ENCODE assay signal across 11 mouse cellular contexts in the genomic region with DNA sequence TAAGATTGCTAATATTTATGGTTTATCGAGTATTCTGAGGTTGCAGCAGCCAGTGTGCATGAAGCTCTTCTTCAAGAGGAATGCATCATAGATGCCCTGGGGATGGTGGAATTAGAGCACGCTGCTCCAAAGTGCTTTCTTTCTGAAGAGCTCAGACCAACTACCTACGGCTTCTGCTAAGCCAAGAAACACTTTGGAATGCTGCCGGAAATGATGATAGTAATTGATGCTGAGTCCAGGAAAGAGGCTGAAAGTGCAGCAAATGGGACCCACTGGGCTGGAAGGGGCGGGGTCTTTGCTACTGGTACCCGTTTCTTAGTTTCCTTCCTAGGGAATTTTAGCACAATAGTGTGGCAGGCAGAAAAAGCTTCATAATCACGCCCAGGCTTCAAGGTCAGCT.
A peak's percentile ranks its signal among the peaks of the same experiment; 100 is the strongest.
DNase-seq lines count a peak whose midpoint lies in the region; ATAC-seq and TF ChIP-seq lines count a peak whose summit lies in the region.
"Had no signal": no experiment of that assay in that cellular context is flagged by ENCODE, and none has a peak within 500 bp of the region (broad histone marks: within the 10 kb centered on the region; RNA-seq: fewer than 3 reads in every experiment).

No protein-coding gene starts in this region.

- no peak overlapping the region for H3K9ac ChIP-seq in heart, adult 2 months (ENCODE audit: low read depth, low read length)
- no peak overlapping the region for H3K9ac ChIP-seq in embryonic facial prominence, embryonic 13.5 days
- H3K9ac ChIP-seq in hindbrain, embryonic 14.5 days, result 0 out of 2 replicates have a peak overlapping the region, but pooled peaks have one; percentile 32
- H3K9ac ChIP-seq in midbrain, embryonic 16.5 days (ENCODE audit: low read depth, low read length), result no peak overlapping the region
- no peak overlapping the region for H3K9ac ChIP-seq in liver, embryonic 12.5 days

- no peak for TF ChIP-seq POLR2A in heart, adult 2 months (IDR thresholded peaks at IDR 0.05; ENCODE audit: insufficient read depth, low read depth, low read length)

- peaks cover 6% of the 10 kb centered on the region for H3K79me2 ChIP-seq in heart, adult 2 months (replicated peaks; ENCODE audit: control insufficient read depth, insufficient read depth, low read length)

- TF ChIP-seq CTCF in heart, adult 2 months (IDR thresholded peaks at IDR 0.05), result no peak

- peak in 1 of 2 experiments; percentile 36 for DNase-seq in heart, adult 2 months
- DNase-seq in heart, embryonic 10.5 days (ENCODE audit: low spot score), result no peak
- no peak for DNase-seq in hindbrain, embryonic 14.5 days (ENCODE audit: low spot score)
- DNase-seq in lung, postnatal 25 days (ENCODE audit: low spot score), result no peak

- H3K4me2 ChIP-seq in embryonic facial prominence, embryonic 13.5 days, result 0 out of 2 replicates have a peak overlapping the region, but pooled peaks have one; percentile 3
- H3K4me2 ChIP-seq in hindbrain, embryonic 14.5 days (replicated peaks), result peak overlapping the region; percentile 28
- H3K4me2 ChIP-seq in midbrain, embryonic 16.5 days (ENCODE audit: low read length), result peak overlapping the region; percentile 37; the same call in 1 of the 2 replicates
- no peak overlapping the region for H3K4me2 ChIP-seq in liver, embryonic 12.5 days
- H3K4me2 ChIP-seq: liver, embryonic 11.5 days had no signal

- intact Hi-C loops in heart, adult 2 months (cut with DNase I), result loop anchor here (2.0 kb wide), 1 partner anchor 15 kb away; no protein-coding TSS in a partner anchor

- H3K27me3 ChIP-seq in heart, adult 2 months (ENCODE audit: control insufficient read depth, insufficient read depth, low read length), result no peaks in the 10 kb centered on the region
- no peaks in the 10 kb centered on the region for H3K27me3 ChIP-seq in heart, embryonic 10.5 days (ENCODE audit: insufficient read depth, poor library complexity, severe bottlenecking)
- H3K27me3 ChIP-seq in embryonic facial prominence, embryonic 13.5 days, result no peaks in the 10 kb centered on the region
- H3K27me3 ChIP-seq in hindbrain, embryonic 14.5 days (ENCODE audit: control insufficient read depth, insufficient read depth, low read length), result no peaks in the 10 kb centered on the region
- no peaks in the 10 kb centered on the region for H3K27me3 ChIP-seq in midbrain, embryonic 16.5 days (ENCODE audit: control insufficient read depth, insufficient read depth, low read depth, low read length)
- H3K27me3 ChIP-seq in liver, embryonic 12.5 days (replicated peaks), result no peaks in the 10 kb centered on the region
- H3K27me3 ChIP-seq: CH12.LX had no signal

- H3K4me3 ChIP-seq in heart, adult 2 months, result no peak overlapping the region
- no peak overlapping the region for H3K4me3 ChIP-seq in heart, embryonic 10.5 days
- no peak overlapping the region for H3K4me3 ChIP-seq in embryonic facial prominence, embryonic 13.5 days
- H3K4me3 ChIP-seq in hindbrain, embryonic 14.5 days (replicated peaks; ENCODE audit: low read length), result no peak overlapping the region
- no peak overlapping the region for H3K4me3 ChIP-seq in midbrain, embryonic 16.5 days (ENCODE audit: low read depth, low read length)
- H3K4me3 ChIP-seq in liver, embryonic 12.5 days, result no peak overlapping the region

- H3K9me3 ChIP-seq in heart, embryonic 10.5 days, result no peaks in the 10 kb centered on the region
- H3K9me3 ChIP-seq in embryonic facial prominence, embryonic 13.5 days, result no peaks in the 10 kb centered on the region
- no peaks in the 10 kb centered on the region for H3K9me3 ChIP-seq in hindbrain, embryonic 14.5 days (ENCODE audit: control insufficient read depth, low read length)
- H3K9me3 ChIP-seq in midbrain, embryonic 16.5 days (replicated peaks; ENCODE audit: control insufficient read depth, low read length, poor library complexity, severe bottlenecking), result no peaks in the 10 kb centered on the region
- H3K9me3 ChIP-seq in liver, embryonic 12.5 days (replicated peaks), result no peaks in the 10 kb centered on the region

- 53% methylated on average over 7 of the region's 7 CpGs for WGBS in heart, adult 2 months
- 79% methylated on average over 7 of the region's 7 CpGs for WGBS in heart, embryonic 10.5 days
- WGBS in embryonic facial prominence, embryonic 13.5 days, result 52% methylated on average over 7 of the region's 7 CpGs
- 47% methylated on average over 7 of the region's 7 CpGs for WGBS in hindbrain, embryonic 14.5 days
- WGBS in midbrain, embryonic 16.5 days, result 41% methylated on average over 7 of the region's 7 CpGs
- 74% methylated on average over 7 of the region's 7 CpGs for WGBS in liver, embryonic 12.5 days (ENCODE audit: insufficient replicate concordance)

- H3K36me3 ChIP-seq in heart, adult 2 months (ENCODE audit: control insufficient read depth, insufficient read depth, low read length), result peaks cover 26% of the 10 kb centered on the region
- H3K36me3 ChIP-seq in heart, embryonic 10.5 days, result peaks cover 8% of the 10 kb centered on the region
- no peaks in the 10 kb centered on the region for H3K36me3 ChIP-seq in embryonic facial prominence, embryonic 13.5 days
- no peaks in the 10 kb centered on the region for H3K36me3 ChIP-seq in hindbrain, embryonic 14.5 days (replicated peaks; ENCODE audit: control insufficient read depth, insufficient read depth)
- no peaks in the 10 kb centered on the region for H3K36me3 ChIP-seq in midbrain, embryonic 16.5 days (ENCODE audit: control insufficient read depth, insufficient read depth, low read length)
- peaks cover 9% of the 10 kb centered on the region for H3K36me3 ChIP-seq in liver, embryonic 12.5 days

- peaks cover 14% of the 10 kb centered on the region for H3K4me1 ChIP-seq in heart, adult 2 months (ENCODE audit: control insufficient read depth, insufficient read depth, low read length)
- H3K4me1 ChIP-seq in heart, embryonic 10.5 days, result peaks cover 16% of the 10 kb centered on the region
- H3K4me1 ChIP-seq in embryonic facial prominence, embryonic 13.5 days, result peaks cover 18% of the 10 kb centered on the region
- H3K4me1 ChIP-seq in hindbrain, embryonic 14.5 days (replicated peaks; ENCODE audit: control insufficient read depth, insufficient read depth, low read length), result peaks cover 75% of the 10 kb centered on the region
- peaks cover 67% of the 10 kb centered on the region for H3K4me1 ChIP-seq in midbrain, embryonic 16.5 days (ENCODE audit: control insufficient read depth, insufficient read depth, low read length)
- H3K4me1 ChIP-seq in liver, embryonic 12.5 days, result 0 out of 2 replicates have a peak, but pooled peaks cover 5% of the 10 kb centered on the region

- ATAC-seq in embryonic facial prominence, embryonic 13.5 days (ENCODE audit: insufficient number of reproducible peaks, insufficient read depth, low FRiP score, low TSS enrichment, low read depth), result no peak
- ATAC-seq in hindbrain, embryonic 14.5 days (ENCODE audit: low FRiP score), result no peak
- no peak for ATAC-seq in midbrain, embryonic 16.5 days
- no peak for ATAC-seq in erythroblast, adult 5-6 weeks (replicated peaks; ENCODE audit: low FRiP score, poor library complexity, severe bottlenecking)
- ATAC-seq in liver, embryonic 12.5 days, result no peak
- ATAC-seq: inflammation-experienced regulatory T-cells, adult 6 months had no signal

- no peak for TF ChIP-seq EP300 in heart, adult 2 months (IDR thresholded peaks at IDR 0.05; ENCODE audit: insufficient read depth, low read depth, low read length)

- peak overlapping the region; percentile 48 for H3K27ac ChIP-seq in heart, adult 2 months
- no peak overlapping the region for H3K27ac ChIP-seq in heart, embryonic 10.5 days
- no peak overlapping the region for H3K27ac ChIP-seq in embryonic facial prominence, embryonic 13.5 days
- peak overlapping the region; percentile 85 for H3K27ac ChIP-seq in hindbrain, embryonic 14.5 days
- peak overlapping the region; percentile 75 for H3K27ac ChIP-seq in midbrain, embryonic 16.5 days (ENCODE audit: low read length)
- H3K27ac ChIP-seq in liver, embryonic 12.5 days, result no peak overlapping the region

Comparison
In these comparisons a context has a peak if more than half of its experiments do, and no peak if none do; other contexts are left out.
1. H3K27ac ChIP-seq: peak in heart, adult 2 months (single experiment), hindbrain, embryonic 14.5 days (single experiment) and midbrain, embryonic 16.5 days (single experiment); none in heart, embryonic 10.5 days (single experiment), embryonic facial prominence, embryonic 13.5 days (single experiment) and liver, embryonic 12.5 days (single experiment).